Mouse (Mus musculus): ENCODE results near the gene Tceanc. TPM values are rescaled to one million over a fixed set of nuclear protein-coding genes. Genes with fewer than 3 reads are reported as not detected.
"Not testable (repeated sequence)": the region's sequence is repeated elsewhere in the genome, so short reads cannot be mapped to it uniquely, and the experiment has no call there.

Tceanc gene
- polyA plus RNA-seq, 1 experiment from 2014 or later = 3.9 TPM

GRCm38 (mm10) chrX:166531671-166532070, 13.3 kb upstream of the Tceanc start:
- Histone ChIP-seq H3K27ac (ENCODE audit: low read depth, low read length) (no peak overlapping the region), H3K4me2 (ENCODE audit: low read length) (no peak overlapping the region), H3K27me3 (replicated peaks; ENCODE audit: control insufficient read depth, insufficient read depth, low read length) (peaks cover 3% of the 10 kb centered on the region; the same call in 1 of the 2 replicates), H3K9me3 (ENCODE audit: control insufficient read depth, low read length) (no peaks in the 10 kb centered on the region), H3K4me1 (ENCODE audit: control insufficient read depth, insufficient read depth, low read depth, low read length) (no peaks in the 10 kb centered on the region), H3K9ac (ENCODE audit: low read depth, low read length) (no peak overlapping the region), H3K4me3 (ENCODE audit: low read length) (no peak overlapping the region), H3K36me3 (ENCODE audit: control insufficient read depth, insufficient read depth, low read length) (no peaks in the 10 kb centered on the region)
- 43% methylated on average over 6 of the region's 6 CpGs for WGBS
- ATAC-seq = no peak

- no peaks in the 10 kb centered on the region for H3K9me3 ChIP-seq (ENCODE audit: control insufficient read depth, low read length)
Observed at GRCm38 (mm10) chrX:166528126-166528525, 9.8 kb upstream of the Tceanc start.

GRCm38 (mm10) chrX:166525637-166526315, 7.4 kb upstream of the Tceanc start:
- Histone ChIP-seq H3K27me3 (replicated peaks; ENCODE audit: control insufficient read depth, insufficient read depth, low read length) (no peaks in the 10 kb centered on the region), H3K9ac (ENCODE audit: low read depth, low read length) (no peak overlapping the region), H3K36me3 (ENCODE audit: control insufficient read depth, insufficient read depth, low read length) (no peaks in the 10 kb centered on the region), H3K27ac (ENCODE audit: low read depth, low read length) (no peak overlapping the region), H3K4me3 (ENCODE audit: low read length) (no peak overlapping the region), H3K4me2 (ENCODE audit: low read length) (no peak overlapping the region), H3K4me1 (ENCODE audit: control insufficient read depth, insufficient read depth, low read depth, low read length) (no peaks in the 10 kb centered on the region), H3K9me3 (ENCODE audit: control insufficient read depth, low read length) (no peaks in the 10 kb centered on the region)
- ATAC-seq = no peak
- WGBS = 87% methylated on average over 2 of the region's 2 CpGs

More at GRCm38 (mm10) chrX:166528126-166528525, 9.8 kb upstream of the Tceanc start:
- H3K27ac ChIP-seq (ENCODE audit: low read depth, low read length) = no peak overlapping the region
- no peaks in the 10 kb centered on the region for H3K36me3 ChIP-seq (ENCODE audit: control insufficient read depth, insufficient read depth, low read length)
- no peaks in the 10 kb centered on the region for H3K4me1 ChIP-seq (ENCODE audit: control insufficient read depth, insufficient read depth, low read depth, low read length)
- WGBS = 93% methylated on average over 3 of the region's 3 CpGs
- H3K27me3 ChIP-seq (replicated peaks; ENCODE audit: control insufficient read depth, insufficient read depth, low read length) = peaks cover 3% of the 10 kb centered on the region; the same call in 1 of the 2 replicates
- no peak overlapping the region for H3K9ac ChIP-seq (ENCODE audit: low read depth, low read length)
- ATAC-seq = no peak
- no peak overlapping the region for H3K4me3 ChIP-seq (ENCODE audit: low read length)
- H3K4me2 ChIP-seq (ENCODE audit: low read length) = no peak overlapping the region

GRCm38 (mm10) chrX:166520782-166521181, 2.4 kb upstream of the Tceanc start:
- H3K4me1 ChIP-seq (ENCODE audit: control insufficient read depth, insufficient read depth, low read depth, low read length) = no peaks in the 10 kb centered on the region
- no peak for ATAC-seq
- no peak overlapping the region for H3K4me3 ChIP-seq (ENCODE audit: low read length)
- H3K9me3 ChIP-seq (ENCODE audit: control insufficient read depth, low read length) = no peaks in the 10 kb centered on the region
- no peak overlapping the region for H3K4me2 ChIP-seq (ENCODE audit: low read length)
- 81% methylated on average over 5 of the region's 5 CpGs for WGBS
- no peaks in the 10 kb centered on the region for H3K36me3 ChIP-seq (ENCODE audit: control insufficient read depth, insufficient read depth, low read length)
- no peak overlapping the region for H3K27ac ChIP-seq (ENCODE audit: low read depth, low read length)
- H3K27me3 ChIP-seq (replicated peaks; ENCODE audit: control insufficient read depth, insufficient read depth, low read length) = no peaks in the 10 kb centered on the region
- H3K9ac ChIP-seq (ENCODE audit: low read depth, low read length) = no peak overlapping the region

DNA sequence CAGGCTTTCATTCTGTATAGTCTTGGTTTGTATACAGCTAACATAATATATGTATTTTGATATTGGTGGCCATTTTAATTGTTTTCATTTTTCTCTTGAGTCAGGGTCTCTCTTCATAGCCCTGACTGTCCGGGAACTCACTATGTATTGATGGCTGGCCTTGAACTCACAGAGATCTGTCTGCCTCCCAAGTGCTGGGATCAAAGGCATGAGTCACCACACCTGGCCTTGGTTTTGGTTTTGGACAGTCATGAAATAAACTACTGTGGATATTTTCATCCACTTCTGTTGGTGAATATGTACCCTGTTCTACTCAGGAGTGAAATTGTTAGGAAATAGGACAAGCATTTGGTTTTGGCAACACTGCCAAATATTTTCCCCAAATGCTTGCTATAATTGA, 1.7 kb downstream of the Tceanc start:
- H3K4me3 ChIP-seq (ENCODE audit: low read length) = no peak overlapping the region
- WGBS = 87% methylated on average over 1 of the region's 1 CpGs
- ATAC-seq = no peak

GRCm38 (mm10) chrX:166515923-166516322, 2.4 kb downstream of the Tceanc start:
- H3K4me1 ChIP-seq (ENCODE audit: control insufficient read depth, insufficient read depth, low read depth, low read length) = no peaks in the 10 kb centered on the region
- 87% methylated on average over 3 of the region's 3 CpGs for WGBS
- no peak overlapping the region for H3K4me3 ChIP-seq (ENCODE audit: low read length)

More for the DNA sequence above, 1.7 kb downstream of the Tceanc start:
- H3K9ac ChIP-seq (ENCODE audit: low read depth, low read length) = no peak overlapping the region
- H3K9me3 ChIP-seq (ENCODE audit: control insufficient read depth, low read length) = no peaks in the 10 kb centered on the region
- H3K4me2 ChIP-seq (ENCODE audit: low read length) = no peak overlapping the region
- no peaks in the 10 kb centered on the region for H3K27me3 ChIP-seq (replicated peaks; ENCODE audit: control insufficient read depth, insufficient read depth, low read length)
- H3K4me1 ChIP-seq (ENCODE audit: control insufficient read depth, insufficient read depth, low read depth, low read length) = no peaks in the 10 kb centered on the region
- H3K27ac ChIP-seq (ENCODE audit: low read depth, low read length) = no peak overlapping the region
- H3K36me3 ChIP-seq (ENCODE audit: control insufficient read depth, insufficient read depth, low read length) = no peaks in the 10 kb centered on the region

GRCm38 (mm10) chrX:166514035-166514434, 4.3 kb downstream of the Tceanc start:
- H3K27me3 ChIP-seq (replicated peaks; ENCODE audit: control insufficient read depth, insufficient read depth, low read length); H3K9me3 ChIP-seq (ENCODE audit: control insufficient read depth, low read length); H3K27ac ChIP-seq (ENCODE audit: low read depth, low read length); H3K4me3 ChIP-seq (ENCODE audit: low read length); H3K4me1 ChIP-seq (ENCODE audit: control insufficient read depth, insufficient read depth, low read depth, low read length); H3K36me3 ChIP-seq (ENCODE audit: control insufficient read depth, insufficient read depth, low read length); H3K9ac ChIP-seq (ENCODE audit: low read depth, low read length); ATAC-seq: not testable (repeated sequence)
- H3K4me2 ChIP-seq (ENCODE audit: low read length) = peak overlapping the region; percentile 31; the same call in 1 of the 2 replicates
- 39% methylated on average over 11 of the region's 12 CpGs for WGBS

More at GRCm38 (mm10) chrX:166515923-166516322, 2.4 kb downstream of the Tceanc start:
- no peak overlapping the region for H3K27ac ChIP-seq (ENCODE audit: low read depth, low read length)
- ATAC-seq = no peak
- no peaks in the 10 kb centered on the region for H3K27me3 ChIP-seq (replicated peaks; ENCODE audit: control insufficient read depth, insufficient read depth, low read length)
- no peaks in the 10 kb centered on the region for H3K36me3 ChIP-seq (ENCODE audit: control insufficient read depth, insufficient read depth, low read length)
- no peaks in the 10 kb centered on the region for H3K9me3 ChIP-seq (ENCODE audit: control insufficient read depth, low read length)
- H3K4me2 ChIP-seq (ENCODE audit: low read length) = no peak overlapping the region
- H3K9ac ChIP-seq (ENCODE audit: low read depth, low read length) = no peak overlapping the region

DNA sequence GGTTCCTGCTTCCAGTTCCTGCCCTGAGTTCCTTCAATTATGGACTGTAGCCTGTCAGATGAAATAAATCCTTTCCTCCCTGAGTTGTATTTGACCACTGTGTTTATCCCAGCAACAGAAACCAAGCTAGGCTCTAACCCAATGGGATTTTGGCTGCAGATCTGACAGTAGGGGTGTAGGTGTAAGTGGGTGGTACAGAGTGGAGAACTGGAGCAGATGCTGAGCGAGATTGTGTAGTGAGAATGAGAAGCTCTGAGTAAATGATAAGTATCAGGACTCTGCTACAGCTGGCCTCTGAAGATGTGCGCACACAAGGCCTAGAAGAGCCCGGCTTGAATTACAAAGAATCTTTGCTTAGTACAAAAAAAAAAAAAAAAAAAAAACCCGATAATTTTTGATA, 6.3 kb downstream of the Tceanc start:
- H3K9me3 ChIP-seq (ENCODE audit: control insufficient read depth, low read length) = no peaks in the 10 kb centered on the region
- H3K4me3 ChIP-seq (ENCODE audit: low read length) = no peak overlapping the region
- no peak overlapping the region for H3K4me2 ChIP-seq (ENCODE audit: low read length)
- no peaks in the 10 kb centered on the region for H3K27me3 ChIP-seq (replicated peaks; ENCODE audit: control insufficient read depth, insufficient read depth, low read length)
- WGBS = 89% methylated on average over 4 of the region's 4 CpGs
- H3K4me1 ChIP-seq (ENCODE audit: control insufficient read depth, insufficient read depth, low read depth, low read length) = no peaks in the 10 kb centered on the region
- no peaks in the 10 kb centered on the region for H3K36me3 ChIP-seq (ENCODE audit: control insufficient read depth, insufficient read depth, low read length)
- H3K9ac ChIP-seq (ENCODE audit: low read depth, low read length) = no peak overlapping the region
- no peak overlapping the region for H3K27ac ChIP-seq (ENCODE audit: low read depth, low read length)
- ATAC-seq = no peak

- Histone ChIP-seq H3K27me3 (replicated peaks; ENCODE audit: control insufficient read depth, insufficient read depth, low read length) (no peaks in the 10 kb centered on the region), H3K36me3 (ENCODE audit: control insufficient read depth, insufficient read depth, low read length) (no peaks in the 10 kb centered on the region), H3K9ac (ENCODE audit: low read depth, low read length) (no peak overlapping the region), H3K27ac (ENCODE audit: low read depth, low read length) (no peak overlapping the region), H3K4me1 (ENCODE audit: control insufficient read depth, insufficient read depth, low read depth, low read length) (no peaks in the 10 kb centered on the region), H3K4me2 (ENCODE audit: low read length) (no peak overlapping the region), H3K9me3 (ENCODE audit: control insufficient read depth, low read length) (no peaks in the 10 kb centered on the region), H3K4me3 (ENCODE audit: low read length) (no peak overlapping the region)
- no peak for ATAC-seq
Observed at GRCm38 (mm10) chrX:166511107-166511506, 7.3 kb downstream of the Tceanc start.

Measured in hindbrain, embryonic 16.5 days (tissue).